Mouse (Mus musculus) lung, postnatal 0 days (tissue): Measurements from ENCODE around the gene Cltc.

Experiments used
- CTCF ChIP-seq: IDR thresholded peaks from 2 replicates; pipeline ENCODE4 v1.5.1; 2016; ENCODE audit warnings: antibody characterized with exemption, mild to moderate bottlenecking
- EP300 ChIP-seq: IDR thresholded peaks from 2 replicates; pipeline ENCODE4 v1.6.1; 2016; ENCODE audit warnings: antibody characterized with exemption, mild to moderate bottlenecking, control low read depth

DNA sequence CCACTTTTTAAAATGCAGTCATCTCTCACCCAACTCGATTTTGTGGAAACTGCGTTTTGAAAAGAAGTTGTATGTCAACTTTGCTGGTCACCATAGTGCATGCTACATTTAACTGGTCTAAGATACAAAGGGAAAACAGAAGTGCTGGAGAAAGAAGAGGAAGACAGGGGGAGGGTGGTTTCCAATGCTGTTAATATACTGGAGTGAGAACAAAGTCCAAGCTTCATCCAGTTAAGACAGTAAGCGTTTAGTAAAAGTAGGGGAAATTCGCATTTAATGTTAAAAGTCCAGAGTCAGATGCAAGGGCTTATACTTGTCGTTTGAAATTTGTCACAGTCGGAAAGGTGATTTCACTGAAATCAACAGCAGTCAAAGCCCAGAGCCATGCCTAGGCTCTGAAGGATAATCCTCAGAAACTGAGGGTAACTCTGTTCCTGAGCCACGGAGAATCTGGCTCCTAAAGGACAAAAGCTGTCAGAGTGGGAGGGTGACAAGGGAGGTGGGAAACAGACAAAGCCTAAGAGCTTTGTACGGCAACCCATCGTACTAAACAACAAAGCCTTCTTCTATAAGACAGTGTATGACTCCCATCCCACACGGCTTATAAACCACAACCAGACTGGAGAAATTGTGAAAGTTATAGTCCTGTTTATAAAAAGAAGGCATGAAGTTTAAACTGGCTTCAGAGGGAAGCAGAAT is 23.0 kb downstream of the Cltc start:
- TF ChIP-seq EP300 (no peak), CTCF (no peak)
